Mouse (Mus musculus): ENCODE measurements around the gene Nfkbie. TPM values are rescaled to one million over a fixed set of nuclear protein-coding genes. Genes with fewer than 3 reads are reported as not detected.

The Nfkbie gene
- total and polyA plus RNA-seq, 3 experiments = 78.7 to 136 (median 90.0) TPM

DNA sequence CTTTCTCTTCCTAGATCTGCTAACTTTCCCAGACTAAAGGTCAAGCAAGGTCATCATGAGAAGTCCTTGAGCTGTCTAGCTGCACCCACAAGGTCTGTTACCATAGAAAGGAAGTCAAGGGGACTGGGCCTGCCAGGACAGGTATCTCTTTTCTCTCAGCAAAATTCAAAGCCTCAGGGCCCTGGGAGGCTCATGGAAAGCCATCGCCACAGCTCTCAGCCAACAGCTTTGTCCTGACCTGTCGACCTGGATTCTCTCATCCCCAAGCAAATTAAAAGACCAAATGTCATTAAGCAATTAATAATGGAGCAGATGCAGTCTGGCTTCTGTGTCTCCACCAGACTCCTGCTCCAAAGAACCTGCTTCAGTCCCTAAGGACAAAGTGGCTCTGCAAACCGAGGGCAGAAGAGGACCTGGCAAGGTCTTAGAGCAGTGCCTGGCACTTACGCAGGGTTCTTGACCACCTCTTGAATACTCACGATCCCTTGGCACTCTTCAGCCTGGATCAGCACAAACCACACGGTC, 49.5 kb upstream of the Nfkbie start:
- Histone ChIP-seq H3K9ac (ENCODE audit: insufficient read depth, low read depth) (no peak overlapping the region), H3K4me3 (replicated peaks in 1 of 3; ENCODE audit: low read depth in 2 of 3, low read length in 2 of 3, poor library complexity in 1 of 3) (no peak overlapping the region), H3K4me1 (ENCODE audit: control insufficient read depth in 1 of 2, insufficient read depth in 2 of 2) (peaks cover 11 to 54% of the 10 kb centered on the region in 2 experiments), H3K27me3 (replicated peaks) (no peaks in the 10 kb centered on the region), H3K36me3 (replicated peaks in 1 of 2; ENCODE audit: control insufficient read depth in 1 of 2, insufficient read depth in 1 of 2, low read length in 1 of 2) (peaks cover 24 to 30% of the 10 kb centered on the region in 2 experiments), H3K4me2 (ENCODE audit: insufficient read depth, low read depth, poor library complexity, severe bottlenecking) (no peak overlapping the region), H3K79me2 (replicated peaks; ENCODE audit: control insufficient read depth, extremely low read depth, insufficient read depth, poor library complexity, severe bottlenecking) (no peaks in the 10 kb centered on the region), H3K27ac (ENCODE audit: insufficient read depth, low read depth) (no peak overlapping the region), H3K9me3 (replicated peaks; ENCODE audit: low read length) (no peaks in the 10 kb centered on the region)
- no peak for DNase-seq (ENCODE audit: extremely low read depth)
- TF ChIP-seq MAFK (IDR thresholded peaks at IDR 0.05; ENCODE audit: insufficient replicate concordance, low read length) (no peak), CHD2 (IDR thresholded peaks at IDR 0.05; ENCODE audit: low read length) (no peak), TBP (conservative IDR thresholded peaks at IDR 0.05; ENCODE audit: low read depth, low read length) (no peak), EP300 (IDR thresholded peaks at IDR 0.05; ENCODE audit: low read length) (no peak), ZKSCAN1 (IDR thresholded peaks at IDR 0.05; ENCODE audit: borderline replicate concordance, low read depth, low read length) (no peak), UBTF (IDR thresholded peaks at IDR 0.05; ENCODE audit: low read depth, low read length) (no peak), SIN3A (IDR thresholded peaks at IDR 0.05; ENCODE audit: low read length) (no peak), USF1 (IDR thresholded peaks at IDR 0.05; ENCODE audit: low read depth, low read length) (no peak), ZNF384 (IDR thresholded peaks at IDR 0.05; ENCODE audit: low read depth, low read length) (no peak), MAZ (IDR thresholded peaks at IDR 0.05; ENCODE audit: low read depth, low read length) (no peak), KAT2A (IDR thresholded peaks at IDR 0.05; ENCODE audit: insufficient replicate concordance, low read length) (no peak), HCFC1 (IDR thresholded peaks at IDR 0.05; ENCODE audit: low read depth, low read length) (no peak), CHD1 (IDR thresholded peaks at IDR 0.05; ENCODE audit: low read depth, low read length) (no peak), RAD21 (IDR thresholded peaks at IDR 0.05; ENCODE audit: low read depth, low read length) (no peak), CTCF (conservative IDR thresholded peaks at IDR 0.05 in 1 of 2, IDR thresholded peaks at IDR 0.05 in 1 of 2; ENCODE audit: low read depth in 2 of 2, low read length in 2 of 2) (no peak)
- in situ Hi-C loops (cut with MboI; ENCODE audit: low pct_ligation_motif_present, low pct_unique_long_range_greater_than_20kb, low sequenced_read_pairs) = no loop called here
- dilution Hi-C loops (cut with MboI; ENCODE audit: extremely low pct_ligation_motif_present, extremely low pct_unique_long_range_greater_than_20kb, low sequenced_read_pairs) = no loop called here

GRCm38 (mm10) chr17:45506700-45507189, 48.8 kb upstream of the Nfkbie start, which contains the start of gene Aars2:
TSS of gene Aars2 (plus strand) at chr17:45506841.
- Histone ChIP-seq H3K79me2 (replicated peaks; ENCODE audit: control insufficient read depth, extremely low read depth, insufficient read depth, poor library complexity, severe bottlenecking) (no peaks in the 10 kb centered on the region), H3K27me3 (replicated peaks) (no peaks in the 10 kb centered on the region), H3K4me1 (ENCODE audit: control insufficient read depth in 1 of 2, insufficient read depth in 2 of 2) (peaks cover 10 to 48% of the 10 kb centered on the region in 2 experiments), H3K4me2 (ENCODE audit: insufficient read depth, low read depth, poor library complexity, severe bottlenecking) (peak within 1 kb of the TSS; percentile 72), H3K9ac (ENCODE audit: insufficient read depth, low read depth) (peak within 1 kb of the TSS; percentile 44; the same call in 1 of the 2 replicates), H3K27ac (ENCODE audit: insufficient read depth, low read depth) (peak within 1 kb of the TSS; percentile 56), H3K36me3 (replicated peaks in 1 of 2; ENCODE audit: control insufficient read depth in 1 of 2, insufficient read depth in 1 of 2, low read length in 1 of 2) (peaks cover 24 to 37% of the 10 kb centered on the region in 2 experiments), H3K9me3 (replicated peaks; ENCODE audit: low read length) (no peaks in the 10 kb centered on the region), H3K4me3 (replicated peaks in 1 of 3; ENCODE audit: low read depth in 2 of 3, low read length in 2 of 3, poor library complexity in 1 of 3) (peak within 1 kb of the TSS; percentile 57 to 79 (median 73))
- peak; percentile 93 for DNase-seq (ENCODE audit: extremely low read depth)
- dilution Hi-C loops (cut with MboI; ENCODE audit: extremely low pct_ligation_motif_present, extremely low pct_unique_long_range_greater_than_20kb, low sequenced_read_pairs) (no loop called here), in situ Hi-C loops (cut with MboI; ENCODE audit: low pct_ligation_motif_present, low pct_unique_long_range_greater_than_20kb, low sequenced_read_pairs) (no loop called here)
- TF ChIP-seq JUN (IDR thresholded peaks at IDR 0.05; ENCODE audit: insufficient read depth, low read depth, low read length) (no peak), UBTF (IDR thresholded peaks at IDR 0.05; ENCODE audit: low read depth, low read length) (no peak), TBP (conservative IDR thresholded peaks at IDR 0.05; ENCODE audit: low read depth, low read length) (peak; percentile 66; the same call in 1 of the 2 replicates), IRF4 (IDR thresholded peaks at IDR 0.05; ENCODE audit: low read depth, low read length) (peak; percentile 74), ZNF384 (IDR thresholded peaks at IDR 0.05; ENCODE audit: low read depth, low read length) (no peak), SIN3A (IDR thresholded peaks at IDR 0.05; ENCODE audit: low read length) (peak; percentile 75), E2F4 (IDR thresholded peaks at IDR 0.05; ENCODE audit: insufficient replicate concordance, low read depth, low read length) (no peak), POLR2A (IDR thresholded peaks at IDR 0.05; ENCODE audit: low read depth, low read length) (peak; percentile 92), NELFE (IDR thresholded peaks at IDR 0.05; ENCODE audit: low read depth, low read length) (peak; percentile 61; the same call in 1 of the 2 replicates), ETS1 (conservative IDR thresholded peaks at IDR 0.05; ENCODE audit: low read depth, low read length) (peak; percentile 32; the same call in 1 of the 2 replicates), POLR2AphosphoS2 (IDR thresholded peaks at IDR 0.05; ENCODE audit: low read depth, low read length) (no peak), CHD2 (IDR thresholded peaks at IDR 0.05; ENCODE audit: low read length) (peak; percentile 56), HCFC1 (IDR thresholded peaks at IDR 0.05; ENCODE audit: low read depth, low read length) (peak; percentile 95), ZMIZ1 (IDR thresholded peaks at IDR 0.05; ENCODE audit: low read depth, low read length) (no peak; the same call in 1 of the 2 replicates), GABPA (IDR thresholded peaks at IDR 0.05; ENCODE audit: insufficient replicate concordance, low read depth, low read length) (peak; percentile 97), ZKSCAN1 (IDR thresholded peaks at IDR 0.05; ENCODE audit: borderline replicate concordance, low read depth, low read length) (no peak), USF1 (IDR thresholded peaks at IDR 0.05; ENCODE audit: low read depth, low read length) (no peak), JUND (conservative IDR thresholded peaks at IDR 0.05; ENCODE audit: low read depth, low read length) (no peak), USF2 (conservative IDR thresholded peaks at IDR 0.05; ENCODE audit: low read depth, low read length) (no peak), MAX (IDR thresholded peaks at IDR 0.05; ENCODE audit: low read length) (0 out of 2 replicates have a peak, but pooled peaks have one; percentile 29), MXI1 (IDR thresholded peaks at IDR 0.05; ENCODE audit: low read depth, low read length) (peak; percentile 75), MAFK (IDR thresholded peaks at IDR 0.05; ENCODE audit: insufficient replicate concordance, low read length) (no peak), RCOR1 (conservative IDR thresholded peaks at IDR 0.05; ENCODE audit: low read depth, low read length) (no peak), MEF2A (IDR thresholded peaks at IDR 0.05; ENCODE audit: borderline replicate concordance, low read depth, low read length) (peak; percentile 78; the same call in 1 of the 2 replicates)

Data from CH12.LX (cell line).